Mouse (Mus musculus): ENCODE measurements at regions not wholly inside any gene's neighbourhood (a gene's known extent, or its start where the extent isn't known, plus 50 kb on each side); places are given as distances from the start of the nearest gene placed in this dataset.

DNA sequence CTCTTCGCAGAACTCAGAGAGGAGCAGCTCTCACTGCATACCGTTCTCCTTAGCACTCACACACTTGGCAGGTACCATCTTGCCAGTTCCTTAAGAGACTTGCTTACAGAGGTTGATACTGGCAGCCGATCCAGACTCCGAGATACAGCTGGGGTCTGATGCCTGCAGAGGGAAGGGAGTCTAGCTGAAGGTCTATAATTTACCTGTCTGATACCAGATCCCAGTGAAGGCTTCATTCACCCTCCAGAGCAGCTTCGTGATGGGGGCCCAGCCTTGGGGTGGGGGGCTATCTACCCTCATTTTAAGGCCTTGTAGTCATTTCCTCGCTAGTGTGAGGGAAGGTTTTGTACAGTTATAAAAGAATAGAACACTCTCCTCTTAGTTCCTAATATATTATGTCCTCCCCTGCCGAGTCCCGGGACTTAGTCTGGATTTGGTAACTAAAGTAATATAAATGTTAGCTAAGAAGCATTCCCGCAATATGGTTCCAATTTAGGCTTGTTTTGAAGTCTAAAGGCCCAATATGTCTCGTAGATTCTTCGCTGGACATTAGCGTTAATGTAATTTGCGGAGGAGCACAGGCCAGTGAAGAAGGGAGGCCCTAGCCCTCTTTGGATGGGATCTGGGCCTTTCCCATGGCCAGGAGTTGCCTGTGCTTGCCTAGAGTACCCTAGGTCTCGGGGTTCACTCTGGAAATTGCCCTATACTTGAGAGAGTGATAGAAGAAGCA, 156.0 kb upstream of the Cdkn3 start:
- TF ChIP-seq MAFK (IDR thresholded peaks at IDR 0.05; ENCODE audit: insufficient read depth, low read depth, low read length) (no peak), ZNF384 (IDR thresholded peaks at IDR 0.05; ENCODE audit: low read depth, low read length) (no peak), CHD2 (IDR thresholded peaks at IDR 0.05; ENCODE audit: low read depth, low read length) (no peak), HCFC1 (IDR thresholded peaks at IDR 0.05; ENCODE audit: borderline replicate concordance, insufficient read depth, low read length) (no peak)
